Mouse (Mus musculus): ENCODE measurements around the gene Hnrnpa0. TPM values are rescaled to one million over a fixed set of nuclear protein-coding genes. Genes with fewer than 3 reads are reported as not detected.

The Hnrnpa0 gene
- 61.0 TPM for polyA plus RNA-seq (2014; fragmentation: Illumina TruSeq; extraction: RNeasy Lipid Tissue Mini Kit (QIAGEN cat#74804); ENCODE audit: low read depth, low replicate concordance)

GRCm38 (mm10) chr13:58128396-58128767 lies at the start of gene Hnrnpa0:
Hnrnpa0 (minus strand) TSS chr13:58128556.

GRCm38 (mm10) chr13:58157447-58158098 lies 29.2 kb upstream of the Hnrnpa0 start, which contains the start of gene Idnk:
Idnk (plus strand) TSS chr13:58157649.

GRCm38 (mm10) chr13:58113061-58113900 lies 15.1 kb downstream of the Hnrnpa0 start, which contains the start of gene Klhl3:
Klhl3 (minus strand) TSS chr13:58113592.

Other genes starting within 250 kb of the Hnrnpa0 start
- 15.8 TPM for gene Spock1, start 220.2 kb downstream of the Hnrnpa0 start, polyA plus RNA-seq (2014; fragmentation: Illumina TruSeq; extraction: RNeasy Lipid Tissue Mini Kit (QIAGEN cat#74804); ENCODE audit: low read depth, low replicate concordance)
- 5.1 TPM for gene Klhl3, start 15.0 kb downstream of the Hnrnpa0 start, polyA plus RNA-seq (2014; fragmentation: Illumina TruSeq; extraction: RNeasy Lipid Tissue Mini Kit (QIAGEN cat#74804); ENCODE audit: low read depth, low replicate concordance)
- gene Idnk, start 29.1 kb upstream of the Hnrnpa0 start, polyA plus RNA-seq (2014; fragmentation: Illumina TruSeq; extraction: RNeasy Lipid Tissue Mini Kit (QIAGEN cat#74804); ENCODE audit: low read depth, low replicate concordance) = 53.9 TPM
- 136 TPM for gene Ubqln1, start 87.1 kb upstream of the Hnrnpa0 start, polyA plus RNA-seq (2014; fragmentation: Illumina TruSeq; extraction: RNeasy Lipid Tissue Mini Kit (QIAGEN cat#74804); ENCODE audit: low read depth, low replicate concordance)
- 92.9 TPM for gene Gkap1, start 147.1 kb upstream of the Hnrnpa0 start, polyA plus RNA-seq (2014; fragmentation: Illumina TruSeq; extraction: RNeasy Lipid Tissue Mini Kit (QIAGEN cat#74804); ENCODE audit: low read depth, low replicate concordance)
- 3.5 TPM for gene Kif27, start 230.6 kb upstream of the Hnrnpa0 start, polyA plus RNA-seq (2014; fragmentation: Illumina TruSeq; extraction: RNeasy Lipid Tissue Mini Kit (QIAGEN cat#74804); ENCODE audit: low read depth, low replicate concordance)

All from adipose tissue, adult 10 weeks (tissue).